Mouse (Mus musculus) layer of hippocampus, adult 11-12 months (tissue): ENCODE measurements at regions not wholly inside any gene's neighbourhood (a gene's known extent, or its start where the extent isn't known, plus 50 kb on each side); places are given as distances from the start of the nearest gene placed in this dataset.
A peak's percentile ranks its signal among the peaks of the same experiment; 100 is the strongest.

ENCODE experiments used
- DNase-seq: peaks from one replicate; pipeline ENCODE4 v3.0.0; 2022; ENCODE audit warnings: low spot score

DNA sequence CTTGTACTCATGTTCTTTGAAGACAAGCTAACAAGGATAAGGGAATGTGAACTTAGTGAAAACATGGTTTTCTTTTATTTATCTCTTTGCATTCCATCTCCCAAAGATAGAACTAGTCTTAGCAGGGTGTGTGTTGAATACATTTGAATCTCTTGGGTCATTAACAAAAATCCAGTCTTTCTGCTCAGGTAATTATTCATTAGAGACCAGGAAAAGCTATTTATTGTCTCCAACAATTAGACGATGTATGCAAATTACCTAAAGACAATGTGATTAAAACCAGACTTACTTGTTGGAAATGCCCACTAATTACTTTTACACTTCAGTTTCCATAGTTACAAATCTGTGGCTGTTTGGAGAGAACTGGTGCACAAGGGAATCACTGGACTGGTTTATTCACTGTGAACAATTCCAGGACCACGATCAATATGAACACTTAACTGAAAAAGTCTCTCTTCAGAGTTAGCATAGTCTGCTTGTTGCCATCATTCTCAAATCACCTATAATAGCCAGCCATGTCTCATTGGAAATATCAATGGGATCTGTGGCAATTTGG is 584.4 kb downstream of the Mettl4 start:
- DNase-seq: no peak

DNA sequence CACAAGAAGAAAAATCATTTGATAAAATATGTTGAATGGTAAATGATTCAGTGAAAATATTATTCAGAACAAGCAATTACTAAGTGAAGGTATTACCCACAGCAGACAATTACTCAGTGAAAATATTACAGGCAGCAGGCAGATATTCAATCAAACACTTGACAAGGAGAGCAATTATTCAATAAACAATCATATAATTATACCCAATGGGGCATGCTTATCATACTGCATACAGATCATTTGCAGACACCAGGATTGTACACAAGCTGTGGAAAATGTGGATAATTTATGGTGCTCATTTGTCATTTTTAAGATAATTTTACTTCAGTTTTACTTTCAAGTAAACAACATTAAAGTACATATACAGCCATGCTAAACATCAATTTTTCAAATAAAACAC is 605.5 kb downstream of the Mettl4 start:
- no peak for DNase-seq

DNA sequence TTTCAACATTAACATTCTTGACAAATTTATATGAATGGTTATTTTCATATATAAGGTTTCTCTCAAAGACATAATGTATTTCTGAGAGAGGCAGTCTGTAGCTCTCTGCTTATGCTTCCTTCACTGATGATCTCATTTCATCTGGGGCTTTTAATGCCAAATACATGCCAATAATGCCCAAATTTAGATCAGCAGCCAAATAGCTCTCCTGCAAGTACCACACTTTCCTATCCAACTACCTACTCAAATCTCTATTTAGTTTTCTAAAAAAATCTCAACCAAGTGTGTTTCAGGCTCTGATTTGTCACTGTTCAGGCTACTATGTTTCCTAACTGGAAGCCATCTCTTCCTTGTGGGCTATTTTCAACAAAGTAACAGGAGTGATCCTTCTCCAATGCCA is 616.6 kb downstream of the Mettl4 start:
- no peak for DNase-seq

DNA sequence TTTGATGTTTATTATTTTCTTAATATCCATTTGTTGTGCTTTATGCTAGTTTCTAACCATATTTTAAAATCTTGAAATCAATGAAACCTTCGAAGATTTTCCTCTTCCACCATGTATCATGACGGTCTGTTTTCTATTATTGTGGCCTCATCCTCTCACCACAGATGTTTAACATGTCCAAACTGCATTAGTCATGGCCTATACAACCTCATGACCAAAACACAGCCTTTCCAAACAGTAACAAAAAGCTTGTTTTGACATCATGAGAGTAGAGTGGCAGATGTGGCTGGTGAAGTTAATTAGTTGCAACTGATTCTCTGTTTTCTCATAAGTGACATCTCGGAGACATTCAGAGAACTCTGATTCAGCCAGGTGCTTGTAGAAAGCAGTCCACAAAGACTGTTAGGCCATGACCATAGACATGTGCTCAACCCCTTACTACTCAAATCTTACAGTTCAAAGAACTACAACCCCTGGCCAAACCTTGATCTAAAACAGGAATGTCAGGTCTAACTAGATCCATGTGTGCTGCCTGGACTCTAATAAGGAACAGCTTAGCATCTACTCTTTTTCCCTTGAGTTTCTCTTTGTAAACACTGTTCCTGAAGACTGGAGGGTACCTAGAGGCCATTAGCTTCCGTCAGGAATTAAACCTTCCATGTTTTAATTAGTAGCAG is 655.7 kb downstream of the Mettl4 start:
- DNase-seq: no peak

DNA sequence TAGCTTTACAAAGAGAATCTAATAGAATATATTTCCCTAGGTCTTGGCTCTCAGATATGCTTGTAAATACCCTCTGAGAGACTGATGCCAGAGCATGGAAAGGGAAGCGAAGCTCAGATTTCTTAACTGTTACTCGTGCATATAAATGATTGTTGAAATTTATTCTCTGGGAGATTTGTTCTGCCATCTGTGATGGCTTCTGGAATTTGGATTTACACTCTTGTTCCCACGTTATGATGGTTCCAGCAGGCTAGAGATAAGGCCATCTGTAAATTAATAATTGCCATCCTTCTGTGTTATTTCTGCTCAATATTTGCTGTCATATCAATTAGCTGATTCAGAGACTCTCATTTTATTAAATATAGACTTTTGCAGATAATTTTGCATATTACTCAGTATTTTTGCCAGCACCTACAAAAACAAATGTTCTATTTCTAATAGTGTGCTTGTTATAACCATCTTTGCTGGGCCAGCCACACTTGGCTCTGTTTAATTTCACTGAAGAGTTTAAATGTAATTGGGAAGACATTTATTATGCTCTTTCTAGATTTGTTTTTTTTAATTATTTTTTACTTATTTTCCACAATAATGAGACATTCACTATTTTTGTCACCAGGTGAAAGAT is 695.3 kb downstream of the Mettl4 start:
- peak; percentile 54 for DNase-seq

DNA sequence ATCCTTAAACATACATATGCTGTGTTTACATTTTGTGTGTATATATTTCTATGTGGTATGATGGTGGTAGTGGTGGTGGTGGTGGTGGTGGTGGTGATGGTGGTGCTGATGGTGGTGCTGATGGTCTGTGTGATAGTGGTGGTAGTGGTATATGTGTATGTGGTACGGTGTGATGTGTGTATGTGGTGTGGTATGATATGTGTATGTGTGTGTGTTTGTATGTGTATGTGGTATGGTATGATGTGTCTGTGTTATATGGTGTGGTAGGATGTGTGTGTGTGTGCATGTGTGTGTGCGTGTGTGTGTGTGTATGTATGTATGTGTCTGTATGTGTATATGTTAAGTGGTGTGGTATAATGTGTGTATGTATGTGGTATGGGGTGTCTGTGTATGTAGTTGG is 701.3 kb downstream of the Mettl4 start:
- no peak for DNase-seq

DNA sequence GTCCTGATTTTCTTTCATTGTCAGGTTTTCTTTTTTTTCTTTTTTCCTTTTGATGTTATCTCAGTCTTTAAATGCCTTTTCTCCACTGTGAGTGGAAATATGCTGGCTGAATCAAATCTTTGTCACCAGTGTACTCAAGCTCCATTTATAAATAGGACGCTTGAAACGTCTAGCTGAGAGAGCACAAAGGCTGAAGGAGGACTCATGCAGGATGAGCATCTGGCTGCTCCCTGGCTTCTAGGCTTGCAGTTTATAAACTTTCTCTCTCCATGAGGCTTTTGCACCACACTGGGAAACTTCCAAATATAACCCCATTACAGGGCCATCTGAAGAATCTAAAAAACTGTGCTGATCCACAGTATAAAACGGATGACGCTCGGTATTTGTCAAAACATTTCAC is 711.6 kb downstream of the Mettl4 start:
- no peak for DNase-seq

DNA sequence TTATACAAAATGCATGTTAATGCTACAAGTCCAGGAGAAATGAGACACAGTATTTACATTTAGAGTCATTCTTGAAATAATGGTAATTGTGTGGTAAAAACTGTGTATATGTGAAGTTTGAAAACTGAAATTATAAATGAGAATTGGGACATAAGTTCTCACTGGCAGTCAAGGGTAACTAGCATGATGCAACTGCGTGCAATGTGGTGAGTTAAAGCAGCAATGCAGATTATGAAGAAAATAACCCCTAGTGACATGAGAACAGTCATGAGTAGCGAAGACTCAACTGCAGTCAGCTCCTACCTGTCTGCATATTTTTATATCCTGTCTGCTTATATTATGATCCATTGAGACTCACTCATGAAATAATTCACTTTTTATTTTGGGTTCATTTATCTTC is 737.4 kb downstream of the Mettl4 start:
- no peak for DNase-seq

DNA sequence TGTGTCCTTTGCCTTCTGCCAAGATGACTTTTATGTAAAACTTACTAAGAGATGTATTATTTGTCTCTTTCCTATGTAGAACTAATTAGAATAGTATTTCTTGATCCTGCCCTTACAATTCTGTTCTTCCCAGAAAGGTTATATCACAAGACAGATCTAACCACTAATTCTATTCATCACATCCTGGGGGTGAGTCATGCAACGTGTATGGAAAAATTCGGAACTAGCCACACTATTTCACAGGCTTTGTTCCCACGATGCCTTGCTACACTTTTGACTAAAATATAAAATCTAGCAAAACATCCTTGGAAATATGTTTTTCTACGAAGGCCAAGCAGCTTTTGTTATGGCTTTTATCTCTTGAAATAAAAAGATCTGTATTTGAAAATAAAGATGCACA is 747.7 kb downstream of the Mettl4 start:
- DNase-seq: no peak

DNA sequence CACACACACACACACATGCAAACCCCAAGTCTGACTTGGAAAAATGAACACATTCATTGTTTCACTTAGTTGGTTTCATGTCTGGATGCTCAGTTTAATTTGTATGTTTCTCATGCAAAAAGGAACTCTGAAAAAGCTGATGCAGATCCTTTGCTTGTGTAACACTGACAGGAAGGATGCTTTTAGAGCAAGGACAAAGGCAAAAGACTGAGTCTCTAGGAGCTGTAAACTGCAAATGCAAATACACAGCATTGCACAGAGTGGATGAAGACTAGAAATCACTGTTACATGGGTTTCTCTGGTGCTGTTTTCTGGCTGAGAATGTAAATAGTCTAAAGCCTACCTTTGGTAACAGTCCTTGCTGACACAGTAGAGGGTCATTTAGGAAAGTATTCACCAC is 748.3 kb downstream of the Mettl4 start:
- no peak for DNase-seq

DNA sequence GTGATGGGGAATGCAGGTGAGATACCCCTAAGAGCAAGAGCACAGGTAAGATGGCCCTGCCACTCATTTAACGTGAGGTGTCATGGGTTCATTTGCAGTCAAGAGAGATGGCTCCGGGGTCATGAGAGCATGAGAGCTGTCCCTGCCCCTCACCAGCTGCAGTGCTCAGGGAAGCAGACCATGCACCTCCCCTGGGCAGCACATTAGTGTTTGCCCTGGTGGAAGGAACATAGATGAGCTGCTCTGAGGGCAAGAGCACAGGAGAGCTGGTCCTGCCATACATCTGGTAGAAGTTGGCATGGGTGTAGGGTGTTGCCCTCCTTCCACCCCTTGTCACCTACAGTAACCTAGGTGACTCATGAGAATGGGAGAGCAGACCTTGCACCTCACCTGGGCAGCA is 762.9 kb downstream of the Mettl4 start:
- DNase-seq: no peak
